Mouse (Mus musculus): ENCODE data around the gene Spata17. TPM values are rescaled to one million over a fixed set of nuclear protein-coding genes. Genes with fewer than 3 reads are reported as not detected.

Gene Spata17
- total RNA-seq, 2 experiments from 2014 or later: not detected

- intact Hi-C loops (cut with DNase I): no loop called here
- no peak for DNase-seq
Measured at GRCm38 (mm10) chr1:187098285-187098684, 117.0 kb downstream of the Spata17 start.

DNA sequence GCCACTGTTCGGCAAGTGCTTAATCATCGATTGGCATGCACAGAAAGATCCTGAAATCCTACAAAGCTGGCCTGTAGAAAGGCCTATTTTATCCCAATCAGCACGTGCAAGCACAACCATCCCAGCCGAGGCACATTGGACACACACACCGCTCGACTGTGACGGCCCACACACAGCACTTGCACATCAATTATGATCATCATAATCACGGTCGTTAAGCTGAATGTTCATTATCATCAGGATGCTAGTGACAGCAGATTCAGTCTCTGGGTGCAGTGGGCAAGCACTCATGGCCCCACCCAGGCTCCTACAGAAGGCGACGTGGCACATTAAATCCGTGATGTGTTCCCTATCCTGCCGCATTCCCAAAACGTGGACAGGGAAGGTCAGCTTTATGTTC is 122.7 kb downstream of the Spata17 start:
- no peak for DNase-seq
- intact Hi-C loops (cut with DNase I): no loop called here

GRCm38 (mm10) chr1:187088660-187089395 is 126.4 kb downstream of the Spata17 start:
- no peak for DNase-seq
- intact Hi-C loops (cut with DNase I): no loop called here

GRCm38 (mm10) chr1:187086027-187086426 is 129.2 kb downstream of the Spata17 start:
- intact Hi-C loops (cut with DNase I): no loop called here

DNA sequence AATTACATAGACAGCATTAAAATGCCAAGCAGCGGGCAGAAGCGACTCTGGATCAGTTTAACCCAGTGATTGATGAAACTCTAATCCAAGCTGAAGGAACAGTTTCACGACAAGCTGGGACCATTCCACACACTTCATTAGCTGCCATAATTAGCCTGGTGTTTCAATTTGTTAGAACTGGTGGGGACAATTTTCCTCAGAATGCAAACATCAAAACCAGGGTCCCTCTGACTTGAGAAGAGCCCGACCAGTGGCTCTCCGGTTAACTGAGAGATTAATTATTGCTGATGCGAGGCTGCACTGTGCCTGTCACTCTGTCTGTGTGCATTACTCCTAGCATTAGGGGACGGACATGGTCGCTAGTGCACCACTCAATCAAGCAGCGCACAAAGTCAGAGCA is 137.9 kb downstream of the Spata17 start:
- intact Hi-C loops (cut with DNase I): no loop called here
- DNase-seq: no peak

More at GRCm38 (mm10) chr1:187086027-187086426, 129.2 kb downstream of the Spata17 start:
- no peak for DNase-seq

- DNase-seq: no peak
- intact Hi-C loops (cut with DNase I): no loop called here
Measured at GRCm38 (mm10) chr1:187077043-187077334, 138.3 kb downstream of the Spata17 start.

- intact Hi-C loops (cut with DNase I): no loop called here
- no peak for DNase-seq
Measured at GRCm38 (mm10) chr1:187076198-187077042, 138.8 kb downstream of the Spata17 start.

DNA sequence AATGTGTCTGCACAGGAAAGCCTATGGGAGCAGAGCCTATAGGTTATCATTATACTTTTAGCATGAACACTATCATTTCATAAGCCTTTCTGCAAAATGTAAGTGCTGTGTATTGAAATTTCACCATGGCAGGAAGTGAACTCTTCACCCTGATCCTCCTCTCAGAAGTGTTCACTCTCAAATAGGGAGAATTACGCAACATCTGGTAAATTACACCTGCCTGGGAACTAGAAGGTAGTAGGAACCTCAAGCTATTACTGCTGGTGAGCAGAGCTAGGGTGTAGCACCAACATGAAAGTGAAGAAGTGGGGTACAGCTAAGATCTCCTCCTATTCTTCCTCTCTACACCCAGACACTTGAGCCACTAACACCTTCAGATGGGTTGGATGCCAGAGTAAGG is 155.4 kb downstream of the Spata17 start:
- no peak for DNase-seq
- intact Hi-C loops (cut with DNase I): no loop called here

GRCm38 (mm10) chr1:187054333-187054732 is 160.9 kb downstream of the Spata17 start:
- DNase-seq: no peak
- intact Hi-C loops (cut with DNase I): no loop called here

GRCm38 (mm10) chr1:187053862-187054261 is 161.4 kb downstream of the Spata17 start:
- DNase-seq: no peak
- intact Hi-C loops (cut with DNase I): no loop called here

DNA sequence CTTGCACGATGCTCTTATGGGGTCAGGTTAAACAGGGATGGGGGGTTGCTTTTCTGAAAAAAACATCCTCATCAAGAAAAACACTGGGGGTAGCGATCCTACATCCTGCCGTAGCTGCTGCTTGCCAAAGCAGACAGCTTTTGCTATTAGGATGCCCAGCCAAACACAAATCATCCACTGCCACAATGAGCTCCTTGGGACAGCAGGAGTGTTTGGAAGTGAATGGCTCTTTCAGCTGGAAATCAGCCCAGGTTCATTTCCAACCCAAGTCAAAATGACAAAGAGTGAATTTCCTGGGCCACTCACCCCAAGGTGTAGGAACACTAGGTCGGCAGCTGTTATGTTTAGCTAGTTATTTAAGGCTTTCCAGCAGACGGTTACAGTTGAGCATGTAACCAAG is 162.7 kb downstream of the Spata17 start:
- intact Hi-C loops (cut with DNase I): no loop called here
- DNase-seq: no peak

- no peak for DNase-seq
- intact Hi-C loops (cut with DNase I): no loop called here
Measured at GRCm38 (mm10) chr1:187051296-187051695, 164.0 kb downstream of the Spata17 start.

DNA sequence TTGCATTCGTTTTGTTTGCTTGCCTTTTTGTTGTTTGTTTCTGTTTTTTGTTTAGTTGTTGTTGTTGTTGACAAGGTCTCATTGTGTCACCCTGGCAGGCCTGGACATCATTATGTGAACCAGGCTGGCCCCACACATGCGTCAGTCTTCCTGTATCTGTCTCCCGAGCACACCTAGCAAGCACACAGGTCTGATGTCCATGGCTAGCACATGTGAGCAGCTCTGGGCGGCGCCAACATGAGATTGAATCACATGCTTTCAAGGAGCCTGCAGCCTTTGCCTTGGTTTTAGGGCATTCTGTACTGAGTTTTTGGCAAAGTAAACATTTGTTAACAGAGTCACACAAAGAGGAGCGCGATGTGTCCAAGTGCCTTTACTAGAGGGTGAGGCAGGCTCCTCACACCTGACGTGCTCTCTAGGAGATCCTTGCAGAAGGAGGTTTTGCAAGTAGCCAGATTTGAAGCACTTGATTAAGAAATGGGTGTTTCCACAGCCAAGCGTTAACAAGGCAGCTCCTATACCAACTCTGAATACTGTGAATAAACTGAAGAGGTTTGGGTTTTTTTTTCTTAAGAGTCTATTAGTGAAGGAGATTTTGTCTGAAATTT is 166.5 kb downstream of the Spata17 start:
- intact Hi-C loops (cut with DNase I): no loop called here
- DNase-seq: no peak

DNA sequence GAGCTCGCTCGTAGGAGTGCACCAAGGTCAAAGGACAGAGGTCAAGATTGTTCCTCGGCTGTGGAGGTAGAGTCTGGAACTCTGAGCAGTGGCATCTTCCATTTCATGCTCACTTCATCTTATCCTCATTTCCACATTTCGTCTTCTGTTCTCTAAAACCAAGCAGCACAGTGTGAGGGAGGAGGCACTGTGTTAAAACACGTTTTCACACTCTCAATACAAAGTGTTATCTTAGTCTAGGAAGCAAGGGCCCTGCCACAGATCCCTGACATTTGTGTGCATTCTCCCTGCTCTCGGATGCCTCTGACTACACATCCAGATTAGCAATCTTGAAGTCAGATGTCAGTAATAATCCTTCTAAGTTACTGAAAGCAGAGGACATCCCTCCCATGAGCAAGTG is 170.5 kb downstream of the Spata17 start:
- intact Hi-C loops (cut with DNase I): no loop called here
- DNase-seq: no peak

DNA sequence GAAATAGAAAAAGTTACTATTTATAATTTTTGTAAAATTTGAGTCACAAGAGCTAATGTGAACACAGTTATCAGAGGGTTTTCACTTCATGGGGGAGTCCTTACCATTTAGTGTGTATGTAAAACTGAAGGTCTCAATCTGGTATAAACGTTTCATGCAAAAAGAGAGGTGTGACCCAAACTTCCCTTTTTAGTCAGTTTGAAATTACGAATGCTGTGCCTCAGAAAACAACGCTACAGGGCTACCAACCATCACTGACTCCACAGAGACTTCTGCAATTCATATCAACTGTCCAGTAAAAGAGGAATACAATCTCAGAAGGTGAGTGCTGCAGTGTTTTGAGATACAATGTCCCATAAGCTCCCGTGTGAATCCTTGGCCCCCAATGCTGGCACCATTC is 175.5 kb downstream of the Spata17 start:
- intact Hi-C loops (cut with DNase I): no loop called here
- no peak for DNase-seq

DNA sequence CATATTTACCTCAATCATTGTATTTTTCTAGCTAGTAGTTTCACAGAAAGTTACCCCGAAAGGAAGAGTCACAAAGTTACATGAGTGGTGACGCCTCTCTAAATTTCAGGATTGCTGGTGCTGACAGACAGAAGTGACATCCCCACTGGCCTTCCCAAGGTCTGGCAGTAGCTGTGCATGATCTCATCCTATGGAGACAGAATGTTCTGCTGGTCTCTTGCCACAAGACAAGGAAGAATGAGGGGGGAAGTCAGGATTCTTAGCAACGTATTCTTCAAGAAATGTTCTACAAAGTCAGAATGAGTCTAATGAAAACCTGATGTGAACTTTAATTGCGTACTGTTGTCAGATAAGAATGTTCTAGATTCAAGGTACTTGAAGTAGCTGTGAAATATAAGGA is 179.5 kb downstream of the Spata17 start:
- intact Hi-C loops (cut with DNase I): no loop called here
- no peak for DNase-seq

- intact Hi-C loops (cut with DNase I): no loop called here
- DNase-seq: no peak
Measured at GRCm38 (mm10) chr1:187031796-187032195, 183.5 kb downstream of the Spata17 start.

DNA sequence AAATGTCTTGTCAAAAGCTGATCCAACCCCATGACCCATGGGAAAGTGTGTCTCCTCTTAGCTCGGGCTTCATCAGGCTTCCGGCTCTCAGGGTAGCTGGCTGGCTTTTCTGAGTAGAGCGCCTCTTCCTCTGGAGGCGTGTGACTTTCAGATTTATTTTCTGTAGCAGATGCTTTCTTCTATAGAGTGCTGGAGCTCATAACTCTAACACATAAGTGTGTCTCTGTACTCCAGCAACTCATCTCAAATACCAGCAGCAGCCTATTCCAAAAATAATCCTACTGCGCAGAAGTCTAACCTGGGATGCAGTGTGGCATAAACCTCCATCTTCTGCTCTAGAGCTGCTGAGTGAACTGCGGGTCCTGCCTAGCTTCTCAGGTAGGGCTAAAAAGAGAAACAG is 186.4 kb downstream of the Spata17 start:
- no peak for DNase-seq
- intact Hi-C loops (cut with DNase I): no loop called here

DNA sequence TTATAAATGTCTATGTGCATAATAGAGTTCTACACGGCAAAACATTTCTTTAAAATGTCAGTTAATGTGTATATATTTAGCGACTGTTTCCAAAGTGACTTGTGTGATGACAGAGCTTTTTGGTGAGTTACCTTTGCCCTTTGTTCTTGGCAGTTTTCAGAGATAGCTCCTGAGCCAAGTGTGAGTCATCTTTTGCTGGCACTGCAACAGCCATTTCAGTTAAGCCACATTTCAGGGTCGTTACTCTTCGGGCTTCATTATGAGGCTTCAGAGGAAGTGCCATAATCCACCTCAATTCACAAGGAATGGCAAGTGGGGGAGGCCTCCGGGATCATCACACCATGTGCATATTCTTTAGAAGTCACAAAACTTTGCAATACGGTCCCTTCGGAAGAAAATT is 195.3 kb downstream of the Spata17 start:
- intact Hi-C loops (cut with DNase I): no loop called here
- DNase-seq: no peak

DNA sequence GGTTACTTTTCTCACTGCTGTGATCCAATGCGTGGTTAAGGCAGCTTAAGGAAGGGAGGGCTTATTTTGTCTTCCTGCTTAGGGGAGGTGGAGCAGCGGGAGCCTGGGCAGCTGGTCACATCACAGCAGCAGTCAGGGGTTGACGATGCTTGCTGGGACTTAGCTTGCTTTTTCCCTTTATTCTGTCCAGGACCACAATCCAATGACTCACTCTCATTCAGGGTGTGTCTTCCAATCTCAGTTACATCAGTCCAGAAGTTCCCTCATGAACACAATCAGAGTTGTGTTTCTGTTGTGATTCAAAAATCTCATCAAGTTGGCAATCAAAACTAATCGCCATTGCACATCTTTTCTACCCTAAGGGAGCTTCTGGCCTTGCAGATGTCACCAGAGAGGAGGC is 199.1 kb downstream of the Spata17 start:
- intact Hi-C loops (cut with DNase I): no loop called here
- no peak for DNase-seq

DNA sequence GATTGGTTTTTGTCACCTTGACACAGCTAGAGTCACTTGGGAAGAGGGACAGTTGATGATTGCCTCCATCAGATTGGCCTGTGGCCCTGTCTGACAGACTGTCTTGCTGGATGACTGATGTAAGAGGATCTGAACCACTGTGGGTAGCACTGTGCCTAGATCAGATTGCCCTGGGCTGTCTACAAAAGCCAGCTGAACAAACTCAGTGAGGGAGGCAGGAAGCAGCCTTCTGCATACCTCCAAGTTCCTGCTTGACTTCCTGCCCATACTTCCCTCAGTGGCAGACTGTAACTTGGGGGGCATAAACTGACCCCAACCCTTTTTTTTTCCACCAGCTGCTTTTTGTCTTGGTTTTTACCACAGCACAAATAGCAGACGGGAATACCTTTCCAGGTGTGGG is 199.6 kb downstream of the Spata17 start:
- intact Hi-C loops (cut with DNase I): no loop called here
- DNase-seq: no peak

- intact Hi-C loops (cut with DNase I): no loop called here
- DNase-seq: no peak
Measured at GRCm38 (mm10) chr1:187014141-187014540, 201.1 kb downstream of the Spata17 start.
